In the genomic region with DNA sequence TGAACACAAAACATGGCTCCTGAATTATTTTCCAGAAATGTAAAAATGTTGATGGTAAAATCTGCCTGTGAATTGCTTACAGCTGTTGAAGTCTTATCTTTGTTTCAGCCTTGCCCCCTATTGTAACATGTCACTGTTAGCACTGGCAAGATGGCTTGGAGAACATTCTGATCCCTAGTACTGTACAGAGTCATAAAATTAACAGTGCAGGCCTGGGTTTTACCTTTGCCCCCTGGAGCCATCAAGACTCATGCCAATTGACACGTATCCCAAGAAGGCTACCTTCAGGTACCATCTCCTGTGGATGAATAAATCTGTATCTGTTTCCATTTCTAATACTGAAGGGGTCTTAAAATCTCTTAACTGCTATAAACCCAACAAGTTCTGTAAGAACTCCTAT, we compare ENCODE assay signal across 16 mouse cellular contexts.
"Had no signal": no experiment of that assay in that cellular context is flagged by ENCODE, and none has a peak within 500 bp of the region (broad histone marks: within the 10 kb centered on the region; RNA-seq: fewer than 3 reads in every experiment).

No protein-coding gene starts in this region.

- H3K9ac ChIP-seq: kidney, embryonic 15.5 days; liver, embryonic 13.5 days; midbrain, embryonic 13.5 days; neural tube, embryonic 13.5 days; stomach, embryonic 15.5 days had no signal

- DNase-seq: kidney, postnatal 4 days; liver, embryonic 13.5 days; lung, adult 2 months; retina, postnatal 1 day; right cerebral cortex, postnatal 25 days; spleen, adult 18-20 months; thymus, postnatal 25 days had no signal

- H3K36me3 ChIP-seq: kidney, embryonic 15.5 days; liver, embryonic 13.5 days; midbrain, embryonic 10.5 days; midbrain, embryonic 13.5 days; neural tube, embryonic 13.5 days; stomach, embryonic 15.5 days had no signal

- H3K4me2 ChIP-seq: kidney, embryonic 15.5 days; liver, embryonic 13.5 days; midbrain, embryonic 13.5 days; neural tube, embryonic 13.5 days; stomach, embryonic 15.5 days had no signal

- H3K4me3 ChIP-seq: kidney, embryonic 15.5 days; liver, embryonic 13.5 days; megakaryocyte, embryonic 14.5 days; midbrain, embryonic 10.5 days; midbrain, embryonic 13.5 days; myocyte; neural tube, embryonic 13.5 days; stomach, embryonic 15.5 days had no signal

- H3K27ac ChIP-seq: kidney, embryonic 15.5 days; liver, embryonic 13.5 days; midbrain, embryonic 10.5 days; midbrain, embryonic 13.5 days; neural tube, embryonic 13.5 days; stomach, embryonic 15.5 days had no signal

- H3K27me3 ChIP-seq: kidney, embryonic 15.5 days; liver, embryonic 13.5 days; megakaryocyte, embryonic 14.5 days; midbrain, embryonic 13.5 days; neural tube, embryonic 13.5 days; stomach, embryonic 15.5 days had no signal

- H3K4me1 ChIP-seq: kidney, embryonic 15.5 days; liver, embryonic 13.5 days; megakaryocyte, embryonic 14.5 days; midbrain, embryonic 10.5 days; midbrain, embryonic 13.5 days; neural tube, embryonic 13.5 days; stomach, embryonic 15.5 days had no signal

- H3K9me3 ChIP-seq: kidney, embryonic 15.5 days; liver, embryonic 13.5 days; megakaryocyte, embryonic 14.5 days; midbrain, embryonic 10.5 days; midbrain, embryonic 13.5 days; neural tube, embryonic 13.5 days; stomach, embryonic 15.5 days had no signal

- ATAC-seq: hindbrain, embryonic 16.5 days; midbrain, embryonic 13.5 days; midbrain, embryonic 16.5 days had no signal
